Mouse (Mus musculus): ENCODE results near the gene Myb.
"Not testable (repeated sequence)": the region's sequence is repeated elsewhere in the genome, so short reads cannot be mapped to it uniquely, and the experiment has no call there.

Myb gene

DNA sequence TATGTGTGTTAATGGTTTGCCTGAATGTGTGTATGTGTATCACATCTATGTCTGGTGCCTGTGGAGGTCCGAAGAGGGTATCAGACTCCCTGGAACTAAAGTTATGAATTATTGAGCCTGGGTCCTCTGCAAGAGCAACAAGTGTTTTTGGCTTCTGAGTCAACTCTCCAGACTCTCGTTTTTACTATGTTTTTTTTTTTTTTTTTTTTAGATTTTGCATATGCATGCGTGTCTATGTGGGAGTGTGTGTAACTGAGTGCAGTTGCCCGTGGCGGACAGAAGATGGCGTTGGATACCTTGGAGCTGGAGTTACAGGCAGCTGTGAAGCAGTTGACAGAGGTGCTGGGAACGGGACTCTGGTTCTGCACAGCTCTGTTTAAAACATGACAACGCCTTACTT lies 7.7 kb upstream of the Myb start:
- no peak for DNase-seq (ENCODE audit: low spot score)

DNA sequence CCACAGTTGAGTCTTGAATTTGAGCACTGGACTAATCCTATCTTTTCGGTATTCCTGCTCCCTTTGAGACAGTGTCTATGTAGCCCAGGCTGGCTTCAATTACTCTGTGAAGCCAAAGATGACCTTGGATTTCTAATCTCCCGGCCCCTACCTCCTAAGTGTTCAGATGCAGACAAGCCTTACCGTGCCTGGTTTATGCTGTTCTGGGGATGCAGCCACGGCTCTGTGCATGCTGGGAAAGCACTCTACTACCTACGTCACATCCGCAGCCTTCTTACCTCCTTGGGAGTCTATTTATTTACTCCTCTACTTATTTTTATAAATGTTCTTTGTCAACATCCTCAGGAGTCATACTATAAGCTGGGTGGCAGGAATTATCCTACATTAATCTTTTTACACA lies 7.1 kb upstream of the Myb start:
- no peak for DNase-seq (ENCODE audit: low spot score)

DNA sequence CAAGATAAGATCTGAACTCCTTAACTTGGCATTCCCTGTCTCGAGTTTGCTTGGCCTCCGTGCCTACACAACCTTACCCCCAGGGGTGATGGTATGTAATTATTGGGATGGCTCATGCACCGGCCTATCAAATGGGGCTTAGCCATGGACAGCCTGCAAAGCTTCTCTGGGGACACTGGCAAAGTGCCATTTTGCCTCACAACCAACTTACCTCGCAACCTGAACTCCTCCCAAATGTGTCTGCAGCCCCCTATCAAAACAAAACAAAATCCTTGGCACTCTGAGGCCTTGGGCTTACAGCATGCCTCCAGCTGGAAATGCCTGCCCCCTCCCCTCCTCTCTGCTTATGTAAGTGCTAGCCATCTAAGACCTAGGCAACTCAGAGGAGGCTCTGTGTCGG lies 6.4 kb upstream of the Myb start:
- no peak for DNase-seq (ENCODE audit: low spot score)

DNA sequence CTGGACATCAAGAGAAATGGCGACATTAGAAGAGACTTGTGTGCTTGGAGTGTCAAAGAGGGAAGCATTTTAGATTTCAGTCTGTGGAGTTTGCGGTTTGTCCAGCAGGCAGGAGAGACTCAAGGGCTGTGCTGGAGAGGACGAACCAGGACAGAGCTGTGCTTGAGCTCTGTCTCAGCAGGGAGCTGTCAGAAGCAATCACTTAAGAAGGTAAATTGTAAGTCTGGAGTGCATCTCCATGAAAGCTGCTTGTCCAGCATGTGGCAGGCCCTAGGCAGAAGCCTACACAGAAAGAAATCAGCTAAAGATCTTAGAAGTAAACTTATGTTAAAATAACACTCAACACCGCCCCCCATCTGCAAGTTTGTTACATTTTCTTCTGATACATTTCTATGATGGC lies 4.6 kb upstream of the Myb start:
- no peak for DNase-seq (ENCODE audit: low spot score)

DNA sequence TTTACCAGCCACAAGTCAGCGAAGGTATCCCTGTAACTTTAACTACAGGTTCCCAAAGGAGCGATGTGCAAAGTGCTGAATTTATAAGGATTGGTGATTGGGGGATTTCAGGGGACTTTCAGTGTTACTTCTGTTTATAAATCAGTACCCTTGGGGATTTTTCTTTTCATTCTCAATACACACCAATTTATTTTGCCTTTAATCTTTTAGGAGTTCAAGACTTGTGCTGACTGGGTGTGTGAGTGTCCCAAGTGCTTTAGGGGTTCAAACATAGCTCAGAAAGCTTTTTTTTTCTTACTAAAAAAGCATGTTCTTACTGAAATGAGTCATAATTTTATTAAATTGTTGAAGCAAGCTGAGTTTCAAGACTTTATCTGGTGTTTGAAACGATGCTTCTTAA lies 1.3 kb upstream of the Myb start:
- DNase-seq (ENCODE audit: low spot score), result no peak

DNA sequence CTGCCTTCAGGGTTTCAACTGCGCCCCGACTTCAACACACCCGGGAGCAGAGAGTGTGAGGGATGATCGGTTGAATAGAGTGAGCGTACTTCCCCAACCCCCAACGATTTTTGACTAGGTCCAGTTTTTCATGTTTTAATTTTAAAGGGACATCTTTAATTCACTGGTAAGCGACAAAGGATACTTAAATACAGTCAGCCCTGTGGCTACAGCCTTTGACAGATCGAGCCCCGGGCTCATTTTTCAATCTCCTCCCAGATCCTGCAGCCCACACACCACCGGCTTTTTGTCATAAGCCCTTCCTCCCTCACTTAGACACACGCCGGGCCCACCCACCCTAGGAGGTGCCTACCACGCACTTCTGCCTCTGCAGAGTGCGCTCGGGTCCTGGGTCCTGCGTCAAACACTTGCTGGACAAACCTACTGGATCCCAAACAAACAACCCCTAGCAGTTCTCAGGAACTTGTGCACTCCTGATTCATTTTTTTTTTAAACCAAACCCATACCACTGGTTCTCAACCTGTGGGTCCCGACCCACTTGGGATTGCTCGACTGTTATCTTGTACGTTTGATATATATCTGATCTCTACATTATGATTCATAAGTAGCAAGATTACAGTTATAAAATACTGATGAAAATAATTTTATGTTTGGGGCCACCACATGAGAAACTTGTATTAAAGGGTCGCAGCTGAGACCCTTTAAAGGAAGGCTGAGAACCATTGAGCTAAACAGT lies 743 bp upstream of the Myb start:
- DNase-seq (ENCODE audit: low spot score), result peak; percentile 51

DNA sequence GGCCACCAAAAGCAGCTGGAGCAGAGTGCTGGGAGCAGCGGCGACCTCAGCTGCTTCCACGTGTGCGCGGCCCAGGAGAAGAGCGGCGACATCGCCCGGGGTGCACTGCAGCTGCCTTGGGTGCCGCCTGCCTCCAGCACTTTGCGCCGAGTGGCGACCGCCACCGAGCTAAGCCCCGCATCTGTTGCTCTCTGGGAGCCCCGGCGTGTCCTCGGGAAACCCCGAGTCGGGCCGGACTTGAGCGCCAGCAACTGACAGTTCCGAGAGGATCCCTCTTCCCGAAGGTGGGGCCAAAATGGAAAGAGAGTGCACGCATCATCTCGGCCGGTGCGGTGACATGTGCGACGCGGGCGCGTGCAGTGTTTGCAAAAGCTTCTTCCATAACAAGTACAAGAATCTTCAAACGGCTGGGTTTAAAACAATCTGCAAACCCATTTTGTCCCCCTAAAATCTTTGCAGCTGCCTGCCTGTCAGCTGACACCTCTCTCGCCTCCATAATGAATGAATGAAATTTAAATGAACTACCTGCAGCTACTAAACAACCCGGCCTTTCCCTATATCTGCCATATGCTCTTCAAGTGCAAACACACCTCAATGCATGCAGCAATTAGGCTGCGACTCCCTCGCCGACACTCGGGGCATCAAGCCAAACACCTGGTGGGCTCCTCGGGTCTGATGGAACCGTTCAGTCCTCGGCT lies 938 bp downstream of the Myb start:
- peak; percentile 49 for DNase-seq (ENCODE audit: low spot score)

DNA sequence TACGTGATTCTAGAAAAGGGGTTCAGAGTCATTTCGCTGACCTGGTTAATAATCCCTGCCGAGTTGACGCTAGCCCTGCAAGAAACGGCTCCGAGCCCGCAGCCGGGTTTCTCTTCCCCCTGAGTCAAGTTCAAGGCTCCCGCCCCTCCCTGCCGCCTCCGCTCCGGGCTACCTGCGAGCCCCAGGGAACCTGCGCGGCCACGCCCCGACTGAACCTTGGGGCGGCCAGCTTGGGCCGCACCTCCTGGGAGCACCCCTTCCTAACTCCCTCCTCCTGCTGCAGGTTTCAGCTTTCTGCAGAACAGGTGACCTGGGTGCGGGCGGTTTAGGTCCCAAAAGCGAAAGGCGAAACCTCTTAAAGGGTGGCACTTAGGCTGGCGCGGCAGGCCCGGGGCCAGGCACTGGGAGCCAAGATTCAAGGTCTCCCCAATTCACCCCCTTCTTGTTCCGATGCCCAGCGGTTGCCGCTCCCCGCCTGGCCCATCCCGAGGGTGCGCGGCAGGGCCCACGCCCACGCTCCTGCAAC lies 1.8 kb downstream of the Myb start:
- peak; percentile 48 for DNase-seq (ENCODE audit: low spot score)

DNA sequence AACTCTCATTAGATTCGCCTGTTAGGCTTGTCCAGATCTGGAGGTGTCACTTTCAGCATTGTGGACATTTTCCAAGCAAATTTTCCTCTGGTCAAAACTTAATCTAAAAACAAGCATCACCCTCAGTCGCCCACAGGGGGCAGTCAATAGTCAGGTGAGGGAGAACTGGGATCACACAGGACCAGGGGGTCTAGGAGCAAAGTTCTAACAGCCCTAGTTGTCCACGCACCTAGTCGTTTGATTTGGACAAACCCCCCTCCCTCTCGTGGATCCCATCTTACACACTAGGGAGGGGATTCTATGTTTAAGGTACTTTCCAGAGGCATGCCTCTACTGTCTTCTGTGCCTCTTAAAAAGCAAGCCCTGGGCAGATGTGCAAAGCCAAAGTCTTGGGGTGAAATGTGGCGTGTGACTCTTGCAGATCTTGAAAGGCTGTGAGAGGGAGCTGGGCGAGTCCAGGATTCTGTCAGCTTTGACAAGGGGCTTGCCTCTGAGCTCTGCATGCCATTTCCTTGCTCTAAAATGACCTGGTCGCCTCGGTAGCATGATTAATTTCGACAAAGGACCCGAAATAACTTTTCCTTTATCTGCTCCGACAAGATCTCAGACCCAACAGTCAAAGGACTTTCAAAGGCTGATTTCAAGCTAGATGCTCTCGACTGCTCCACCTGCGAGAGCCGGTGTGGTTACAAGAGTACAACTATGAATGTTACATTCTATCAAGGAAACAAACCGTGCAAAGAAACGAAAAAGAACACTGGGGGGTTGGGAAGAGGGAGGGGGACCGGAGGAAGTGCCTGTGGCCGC lies 2.5 kb downstream of the Myb start:
- DNase-seq (ENCODE audit: low spot score), result peak; percentile 75

DNA sequence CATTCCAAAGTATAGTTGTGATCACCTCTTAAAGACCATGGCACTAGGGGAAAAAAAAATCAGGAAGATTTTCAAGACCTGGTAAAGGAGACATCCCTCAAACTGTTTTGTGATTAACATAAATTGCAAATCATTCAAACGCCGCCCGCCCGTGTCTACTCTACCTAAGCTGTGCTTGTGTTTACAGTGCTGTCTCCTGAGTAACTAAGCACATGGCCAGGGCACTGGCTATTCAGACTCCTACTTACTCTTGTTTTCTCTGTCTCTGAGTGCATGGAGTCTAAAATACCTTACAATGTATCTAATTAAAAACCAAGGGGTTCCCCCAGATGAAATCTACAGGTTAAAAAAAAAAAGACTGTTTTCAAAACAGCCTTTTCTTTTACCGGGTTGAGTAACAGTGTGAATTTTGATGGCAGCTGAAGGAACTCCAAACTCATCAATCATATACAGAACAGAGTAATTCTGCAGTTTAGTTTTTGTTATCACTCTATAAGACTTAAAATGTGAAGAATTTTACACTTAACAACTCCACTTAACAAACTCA lies 3.8 kb downstream of the Myb start:
- DNase-seq (ENCODE audit: low spot score), result no peak

DNA sequence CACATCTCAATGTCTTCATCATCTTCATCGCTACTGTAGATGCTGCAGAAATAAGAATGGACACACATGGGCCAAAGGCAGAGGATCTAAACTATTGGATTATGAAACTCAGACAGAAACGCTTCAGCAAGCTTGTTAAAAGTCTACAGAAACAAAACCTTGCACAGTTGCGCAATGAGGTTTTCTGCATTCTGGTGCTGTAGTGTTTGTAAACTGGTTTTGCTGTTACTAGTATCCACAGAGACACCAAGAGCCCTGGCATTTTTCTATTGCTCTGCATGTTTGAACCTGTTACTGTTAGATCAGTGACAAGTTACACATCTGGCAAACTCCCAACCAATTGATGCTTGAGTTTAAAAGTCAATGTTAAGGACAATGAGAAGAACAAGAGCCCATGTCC lies 4.4 kb downstream of the Myb start:
- DNase-seq (ENCODE audit: low spot score), result no peak

DNA sequence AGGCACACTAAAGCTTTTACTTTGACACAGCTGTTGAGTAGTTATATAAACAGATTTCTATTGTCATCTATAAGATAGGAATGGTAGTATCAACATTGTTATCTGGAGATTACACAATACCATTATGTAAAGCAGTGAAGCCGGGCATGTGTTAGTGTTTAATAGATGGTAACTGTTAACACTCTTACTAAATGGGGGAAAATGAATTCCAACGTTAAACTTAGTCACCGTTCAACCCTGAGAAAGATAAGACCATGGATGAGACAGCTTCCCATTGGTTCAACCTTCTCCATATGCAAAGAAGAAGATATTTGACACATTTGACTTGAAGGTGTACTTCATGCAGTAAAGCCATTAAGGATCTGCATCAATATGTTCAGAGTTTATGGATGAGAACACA lies 5.9 kb downstream of the Myb start:
- no peak for DNase-seq (ENCODE audit: low spot score)

DNA sequence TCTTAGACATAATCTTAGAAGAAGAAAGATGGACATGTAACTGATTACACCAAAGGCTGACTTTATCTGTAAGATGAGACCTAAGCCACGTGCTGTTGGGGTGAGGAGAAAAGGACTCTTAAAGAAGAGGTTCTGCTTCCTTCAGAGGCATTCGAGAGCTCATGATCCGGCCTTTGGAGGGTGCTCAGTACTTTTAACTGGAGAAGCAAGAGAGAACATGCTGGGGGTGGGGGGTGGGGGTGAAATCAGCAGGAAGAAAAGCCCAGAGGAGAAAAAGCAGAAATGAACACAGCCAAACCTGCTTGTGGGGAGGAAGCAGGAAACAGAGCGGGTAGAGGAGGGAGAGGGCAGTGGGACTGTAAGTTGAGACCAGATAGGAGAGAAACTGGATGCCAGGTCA lies 7.4 kb downstream of the Myb start:
- no peak for DNase-seq (ENCODE audit: low spot score)

DNA sequence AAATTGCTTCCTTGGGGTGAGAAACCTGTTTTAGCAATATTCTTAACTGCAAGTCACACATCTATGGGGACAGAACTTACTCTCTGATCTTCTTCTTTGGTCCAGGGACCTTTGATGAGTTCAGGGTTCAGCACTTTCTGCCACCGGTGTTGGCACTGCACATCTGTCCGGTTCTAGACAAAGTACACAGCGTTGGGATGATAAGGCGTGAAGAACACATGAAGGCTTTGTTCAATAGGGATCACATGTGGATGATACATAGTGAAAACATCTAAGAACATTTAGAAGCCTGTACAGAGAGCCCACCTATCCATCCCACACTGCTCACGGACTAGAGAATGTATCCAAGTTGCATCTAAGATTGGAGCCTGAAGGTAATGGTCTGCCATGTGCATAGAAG lies 8.0 kb downstream of the Myb start:
- no peak for DNase-seq (ENCODE audit: low spot score)

DNA sequence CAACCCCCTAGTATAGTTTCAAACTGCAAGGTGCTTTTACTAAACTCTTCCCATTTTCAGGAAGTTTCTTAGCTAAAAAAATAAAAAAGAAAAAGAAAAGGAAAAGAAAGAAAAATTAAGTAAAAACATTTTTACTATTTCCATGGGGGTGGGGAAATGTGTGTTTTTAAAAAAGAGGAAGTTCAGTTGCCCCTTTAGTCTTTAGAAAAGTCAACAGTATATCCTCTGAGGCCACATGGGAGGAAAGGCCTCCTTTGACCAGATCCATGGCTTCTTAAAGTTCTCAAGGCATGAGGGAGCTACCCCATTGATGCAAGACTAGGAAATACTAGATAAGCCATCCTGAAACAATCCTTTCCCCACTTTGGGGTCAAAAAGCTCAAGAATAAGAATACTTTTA lies 9.5 kb downstream of the Myb start:
- no peak for DNase-seq (ENCODE audit: low spot score)

DNA sequence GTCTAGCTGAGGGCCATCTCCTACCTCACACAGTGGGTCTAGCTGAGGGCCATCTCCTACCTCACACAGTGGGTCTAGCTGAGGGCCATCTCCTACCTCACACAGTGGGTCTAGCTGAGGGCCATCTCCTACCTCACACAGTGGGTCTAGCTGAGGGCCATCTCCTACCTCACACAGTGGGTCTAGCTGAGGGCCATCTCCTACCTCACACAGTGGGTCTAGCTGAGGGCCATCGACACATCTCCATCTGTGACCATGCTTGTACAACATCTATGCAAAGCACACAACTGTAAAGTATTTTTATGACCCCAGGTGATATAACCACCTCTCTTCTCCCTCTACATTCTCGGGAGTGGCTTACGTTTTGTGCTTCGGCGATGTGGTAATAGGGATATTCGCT lies 10.8 kb downstream of the Myb start:
- DNase-seq (ENCODE audit: low spot score), result not testable (repeated sequence)

DNA sequence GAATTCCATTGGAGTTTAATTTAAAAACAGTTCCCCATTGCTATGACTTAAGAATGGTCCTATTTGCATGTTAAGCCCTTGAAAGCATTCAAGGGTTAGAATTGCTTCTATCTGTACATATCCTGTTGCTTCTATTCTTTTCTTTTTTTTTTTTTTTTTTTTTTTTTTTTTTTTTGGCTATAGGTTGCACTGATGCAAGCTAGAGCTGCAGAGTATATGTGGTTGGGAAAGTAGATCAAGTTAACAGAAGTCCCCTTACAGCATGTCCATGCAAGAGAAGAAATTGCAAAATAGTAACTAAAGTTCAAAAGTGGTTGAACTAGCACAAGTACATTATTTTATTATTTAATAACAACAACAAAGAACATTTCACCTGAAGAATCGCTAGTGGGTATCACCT lies 14.1 kb downstream of the Myb start:
- DNase-seq (ENCODE audit: low spot score), result no peak

DNA sequence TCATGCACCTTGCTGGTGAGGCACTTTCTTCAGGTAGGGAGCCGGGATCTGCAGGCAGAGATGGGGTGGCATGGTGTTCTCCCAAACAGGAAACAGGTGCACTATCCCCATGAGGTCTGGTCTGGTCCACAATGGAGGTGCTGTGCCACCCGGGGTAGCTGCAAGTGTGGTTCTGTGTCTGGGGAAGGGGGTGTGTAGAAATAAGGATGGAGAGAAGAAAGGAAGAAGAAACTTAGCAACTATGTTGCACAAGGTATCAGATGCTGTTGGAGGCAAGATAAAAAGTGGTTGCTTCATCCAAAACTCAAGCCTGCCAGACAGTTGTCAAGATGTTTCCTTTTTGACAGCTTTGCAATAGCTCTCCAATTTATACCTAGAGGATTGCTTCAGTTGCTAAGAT lies 14.5 kb downstream of the Myb start:
- no peak for DNase-seq (ENCODE audit: low spot score)

DNA sequence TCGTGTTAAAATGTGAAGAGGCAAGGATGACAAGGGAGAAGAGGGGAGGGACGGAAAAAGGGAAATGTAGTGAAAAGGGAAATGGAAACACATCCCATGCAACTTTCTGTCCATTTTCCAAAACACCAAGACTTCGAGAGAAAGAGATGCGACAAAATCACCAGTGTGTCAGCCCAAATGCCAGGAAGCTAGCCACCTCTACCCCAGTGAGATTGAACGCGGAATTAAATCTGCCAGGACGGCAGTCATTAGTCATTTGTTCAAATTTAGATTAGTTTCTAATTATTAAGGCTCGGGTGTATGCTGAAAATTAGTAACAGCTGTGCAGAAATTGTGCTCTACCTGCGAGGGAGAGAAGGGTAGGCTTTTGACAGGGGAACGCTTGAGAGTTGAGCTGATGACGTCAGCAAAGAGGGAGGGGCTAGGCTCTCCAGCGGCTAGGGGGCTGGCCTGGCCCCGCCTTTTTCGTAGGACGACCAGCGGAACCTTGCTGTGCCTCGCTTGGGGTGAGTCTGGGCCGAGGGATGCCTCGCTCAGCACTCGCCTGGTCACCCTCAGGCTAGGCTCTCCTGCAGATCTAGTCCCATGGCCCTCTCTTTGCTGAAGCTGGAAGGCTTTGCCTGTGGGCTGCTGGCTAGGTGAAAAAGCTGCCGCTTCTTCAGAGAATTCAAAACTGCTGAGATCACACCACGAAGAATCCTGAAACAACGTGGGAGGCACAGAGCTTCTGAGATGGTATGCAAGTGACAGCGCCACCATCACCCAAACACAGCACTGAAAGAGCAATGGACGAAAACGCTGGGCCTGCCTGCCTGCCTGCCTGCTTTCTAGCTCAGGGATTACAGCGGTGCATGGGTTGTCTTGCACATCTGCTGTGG lies 15.9 kb downstream of the Myb start:
- DNase-seq (ENCODE audit: low spot score), result no peak

DNA sequence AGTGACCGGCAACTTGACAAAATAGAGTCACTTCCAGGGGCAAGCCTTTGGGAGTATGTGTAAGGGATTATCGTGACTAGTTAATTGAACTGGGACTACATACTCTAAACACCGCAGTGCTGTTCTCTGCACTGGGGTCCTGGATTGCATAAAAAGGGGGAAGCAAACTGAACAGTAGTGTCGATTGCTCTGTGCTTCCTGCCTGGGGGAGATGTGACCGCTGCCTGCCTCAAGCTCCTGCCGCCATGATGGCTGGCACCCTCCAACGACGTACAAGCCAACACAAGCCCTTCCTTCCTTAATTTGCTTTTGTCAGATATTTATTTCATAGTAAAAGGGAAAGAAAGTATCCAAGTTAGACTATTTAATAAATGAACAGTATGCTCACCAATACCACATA lies 25.5 kb downstream of the Myb start:
- DNase-seq (ENCODE audit: low spot score), result no peak

DNA sequence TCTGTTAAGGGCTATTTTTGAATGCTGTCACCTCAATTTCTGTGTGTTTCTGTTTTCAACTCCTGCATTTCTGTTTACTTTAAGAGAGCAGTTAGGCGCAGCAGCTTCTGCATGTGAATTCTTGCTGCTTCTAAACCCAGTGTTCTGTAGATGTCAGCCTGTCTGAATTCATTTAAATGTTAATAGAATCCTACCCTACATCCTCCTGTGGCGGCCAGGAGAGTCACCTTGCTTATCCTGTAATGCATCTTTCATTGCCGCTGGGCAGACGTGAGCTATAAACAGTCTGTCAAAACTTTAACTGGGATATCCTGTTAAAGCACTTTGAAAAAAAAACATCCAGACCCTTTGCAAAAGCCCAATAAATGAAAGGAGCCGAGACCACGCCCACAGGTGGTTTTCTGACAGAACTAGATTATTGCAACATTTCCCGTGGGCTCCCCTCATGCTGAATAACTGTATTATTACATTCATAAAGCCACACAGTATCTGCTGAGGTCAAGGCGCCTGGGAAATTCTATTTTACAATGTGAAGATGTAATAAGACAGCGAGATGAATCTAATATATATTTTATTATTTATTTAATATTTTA lies 29.8 kb downstream of the Myb start:
- no peak for DNase-seq (ENCODE audit: low spot score)

Measured in c-Kit-positive CD71-positive TER-119-positive erythroid progenitor cells, embryonic 14.5 days (primary cell).